Mouse (Mus musculus): ENCODE results near the gene Psd.
A peak's percentile ranks its signal among the peaks of the same experiment; 100 is the strongest.

Psd gene

GRCm38 (mm10) chr19:46320076-46320785 is 6.7 kb downstream of the Psd start:
- DNase-seq (ENCODE audit: low spot score), result no peak

- peak; percentile 80 for DNase-seq (ENCODE audit: low spot score)
Measured at GRCm38 (mm10) chr19:46318586-46319378, 8.2 kb downstream of the Psd start.

- peak; percentile 66 for DNase-seq (ENCODE audit: low spot score)
Measured at GRCm38 (mm10) chr19:46318031-46318471, 8.9 kb downstream of the Psd start.

- no peak for DNase-seq (ENCODE audit: low spot score)
Measured at GRCm38 (mm10) chr19:46317546-46317885, 9.4 kb downstream of the Psd start.

GRCm38 (mm10) chr19:46316846-46317545 is 10.0 kb downstream of the Psd start:
- DNase-seq (ENCODE audit: low spot score), result peak; percentile 9

- peak; percentile 8 for DNase-seq (ENCODE audit: low spot score)
Measured at GRCm38 (mm10) chr19:46315752-46316610, 11.0 kb downstream of the Psd start.

- DNase-seq (ENCODE audit: low spot score), result peak; percentile 34
Measured at GRCm38 (mm10) chr19:46314872-46315742, 11.8 kb downstream of the Psd start.

GRCm38 (mm10) chr19:46314151-46314601 is 12.8 kb downstream of the Psd start:
- DNase-seq (ENCODE audit: low spot score), result peak; percentile 21

- no peak for DNase-seq (ENCODE audit: low spot score)
Measured at GRCm38 (mm10) chr19:46313591-46313990, 13.4 kb downstream of the Psd start.

GRCm38 (mm10) chr19:46313116-46313515 is 13.8 kb downstream of the Psd start:
- no peak for DNase-seq (ENCODE audit: low spot score)

- DNase-seq (ENCODE audit: low spot score), result no peak
Measured at GRCm38 (mm10) chr19:46312566-46312965, 14.4 kb downstream of the Psd start.

- DNase-seq (ENCODE audit: low spot score), result no peak
Measured at GRCm38 (mm10) chr19:46311341-46311740, 15.6 kb downstream of the Psd start.

GRCm38 (mm10) chr19:46310312-46310865 is 16.6 kb downstream of the Psd start:
- DNase-seq (ENCODE audit: low spot score), result no peak

- DNase-seq (ENCODE audit: low spot score), result no peak
Measured at GRCm38 (mm10) chr19:46309651-46310305, 17.2 kb downstream of the Psd start.

- DNase-seq (ENCODE audit: low spot score), result peak; percentile 84
Measured at GRCm38 (mm10) chr19:46308706-46309435, 18.1 kb downstream of the Psd start.

GRCm38 (mm10) chr19:46308303-46308702 is 18.7 kb downstream of the Psd start:
- DNase-seq (ENCODE audit: low spot score), result no peak

GRCm38 (mm10) chr19:46307781-46308180 is 19.2 kb downstream of the Psd start:
- DNase-seq (ENCODE audit: low spot score), result no peak

GRCm38 (mm10) chr19:46306751-46307289 is 20.1 kb downstream of the Psd start:
- DNase-seq (ENCODE audit: low spot score), result no peak

- no peak for DNase-seq (ENCODE audit: low spot score)
Measured at GRCm38 (mm10) chr19:46306268-46306610, 20.7 kb downstream of the Psd start.

Data from ovary, postnatal 36 days (tissue).